Mouse (Mus musculus): ENCODE measurements around the gene Klhl29. TPM values are rescaled to one million over a fixed set of nuclear protein-coding genes. Genes with fewer than 3 reads are reported as not detected.

Klhl29 gene
- polyA plus RNA-seq, 1 experiment from 2014 or later = 8.5 TPM

DNA sequence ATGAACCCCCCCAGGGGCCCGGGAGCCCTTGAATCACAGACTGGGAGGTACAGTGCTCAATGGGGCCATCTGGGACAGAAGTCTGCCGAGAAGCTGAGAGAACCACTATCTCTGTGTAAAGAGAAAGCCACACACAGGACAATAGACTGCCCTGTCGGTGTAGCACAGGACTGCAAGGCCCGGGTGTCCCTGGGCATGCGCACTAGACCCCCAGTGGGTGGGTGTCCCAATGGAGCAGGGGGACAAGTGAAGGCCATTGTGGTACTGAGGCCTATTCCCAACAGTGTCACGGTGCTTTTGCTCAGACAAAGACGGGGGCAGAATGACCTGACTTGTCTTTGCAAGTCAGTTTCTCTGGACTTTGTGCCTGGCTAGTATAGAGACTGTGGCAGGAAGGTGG is 186.6 kb downstream of the Klhl29 start:
- Histone ChIP-seq H3K4me2 (ENCODE audit: low read length) (no peak overlapping the region), H3K4me3 (ENCODE audit: low read depth, low read length) (no peak overlapping the region), H3K36me3 (ENCODE audit: control insufficient read depth, insufficient read depth, low read length) (no peaks in the 10 kb centered on the region), H3K9ac (ENCODE audit: low read length) (no peak overlapping the region), H3K27ac (ENCODE audit: low read depth, low read length) (no peak overlapping the region), H3K27me3 (replicated peaks; ENCODE audit: control insufficient read depth, insufficient read depth, low read length) (no peaks in the 10 kb centered on the region), H3K9me3 (replicated peaks; ENCODE audit: control insufficient read depth, low read length) (no peaks in the 10 kb centered on the region), H3K4me1 (ENCODE audit: control insufficient read depth, insufficient read depth, low read length) (peaks cover 24% of the 10 kb centered on the region)
- 61% methylated on average over 7 of the region's 7 CpGs for WGBS
- peak; percentile 27; the same call in 1 of the 2 replicates for ATAC-seq
- no peak for DNase-seq (ENCODE audit: low spot score)

DNA sequence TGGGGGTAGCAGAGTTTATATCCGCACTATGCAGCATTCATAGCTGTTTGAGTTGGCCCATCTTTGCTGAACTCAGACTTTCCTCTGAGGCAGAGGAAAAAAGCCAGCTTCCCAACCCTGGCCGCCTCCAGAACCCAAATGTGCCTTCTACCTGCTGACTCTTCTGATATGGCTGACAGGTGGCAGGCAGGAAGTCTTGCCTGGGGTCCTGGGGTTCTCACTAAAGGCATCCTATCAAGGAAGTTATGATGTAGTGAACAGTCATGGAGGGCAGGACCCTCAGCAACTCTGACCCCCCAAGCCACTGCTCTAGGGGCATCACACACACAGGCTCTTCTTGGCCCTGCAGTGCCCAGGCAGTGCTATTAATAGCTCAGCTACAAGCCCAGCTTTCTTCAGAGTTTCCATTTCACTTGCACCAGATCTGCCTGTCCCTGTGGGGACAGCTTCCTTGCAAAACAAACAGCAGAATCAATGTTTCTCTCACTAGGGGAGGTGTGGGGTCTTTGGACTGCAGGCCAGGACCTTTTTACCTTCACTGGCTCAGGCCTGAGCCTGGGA is 187.6 kb downstream of the Klhl29 start:
- Histone ChIP-seq H3K4me3 (ENCODE audit: low read depth, low read length) (no peak overlapping the region), H3K4me2 (ENCODE audit: low read length) (no peak overlapping the region), H3K27ac (ENCODE audit: low read depth, low read length) (no peak overlapping the region), H3K9me3 (replicated peaks; ENCODE audit: control insufficient read depth, low read length) (no peaks in the 10 kb centered on the region), H3K4me1 (ENCODE audit: control insufficient read depth, insufficient read depth, low read length) (peaks cover 24% of the 10 kb centered on the region), H3K36me3 (ENCODE audit: control insufficient read depth, insufficient read depth, low read length) (no peaks in the 10 kb centered on the region), H3K27me3 (replicated peaks; ENCODE audit: control insufficient read depth, insufficient read depth, low read length) (no peaks in the 10 kb centered on the region), H3K9ac (ENCODE audit: low read length) (no peak overlapping the region)
- no peak for ATAC-seq
- 92% methylated on average over 2 of the region's 2 CpGs for WGBS
- DNase-seq (ENCODE audit: low spot score) = no peak

DNA sequence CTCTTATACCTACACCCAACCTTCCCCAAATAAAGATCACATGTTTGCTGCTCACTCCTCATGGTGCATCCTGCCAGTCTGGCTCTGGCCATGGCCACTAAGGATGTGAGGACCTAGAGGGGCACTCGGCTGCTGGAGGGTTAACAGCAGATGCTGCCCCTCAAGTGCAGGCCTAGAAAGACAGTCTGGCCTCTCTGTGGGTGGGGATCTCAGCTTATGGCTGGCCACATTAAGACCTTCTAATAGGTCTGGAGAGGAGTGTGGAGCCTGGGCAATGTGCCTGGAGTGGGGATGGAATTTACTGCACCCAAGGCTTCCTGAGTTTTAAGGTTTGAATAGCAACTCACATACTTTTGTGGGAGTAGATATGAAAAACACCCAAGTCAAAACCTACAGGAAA is 188.8 kb downstream of the Klhl29 start:
- ATAC-seq (no peak), DNase-seq (ENCODE audit: low spot score) (no peak)
- Histone ChIP-seq H3K36me3 (ENCODE audit: control insufficient read depth, insufficient read depth, low read length) (no peaks in the 10 kb centered on the region), H3K4me1 (ENCODE audit: control insufficient read depth, insufficient read depth, low read length) (peaks cover 19% of the 10 kb centered on the region), H3K9ac (ENCODE audit: low read length) (no peak overlapping the region), H3K27me3 (replicated peaks; ENCODE audit: control insufficient read depth, insufficient read depth, low read length) (no peaks in the 10 kb centered on the region), H3K4me3 (ENCODE audit: low read depth, low read length) (no peak overlapping the region), H3K9me3 (replicated peaks; ENCODE audit: control insufficient read depth, low read length) (no peaks in the 10 kb centered on the region), H3K27ac (ENCODE audit: low read depth, low read length) (no peak overlapping the region), H3K4me2 (ENCODE audit: low read length) (no peak overlapping the region)
- WGBS = 59% methylated on average over 1 of the region's 1 CpGs

DNA sequence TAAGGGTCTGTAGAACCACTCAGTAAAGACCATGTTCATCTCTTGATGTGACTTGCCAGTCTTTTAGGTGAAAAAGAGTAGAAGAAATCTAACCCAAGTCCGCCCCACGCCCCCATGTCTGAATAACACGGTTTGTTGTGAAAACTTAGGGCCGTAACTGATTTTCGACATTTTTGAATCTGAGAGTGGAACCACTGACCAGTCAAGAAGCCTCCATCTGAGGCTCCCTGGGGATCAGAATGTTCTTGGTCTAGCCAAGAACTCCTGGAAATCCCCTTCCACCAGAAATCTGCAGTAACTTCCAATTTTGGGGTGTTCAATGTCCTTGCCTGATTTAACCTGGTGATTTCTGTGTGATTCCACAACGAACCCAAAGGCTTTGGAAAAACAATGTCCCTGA is 189.9 kb downstream of the Klhl29 start:
- DNase-seq (ENCODE audit: low spot score) = no peak
- Histone ChIP-seq H3K9ac (ENCODE audit: low read length) (no peak overlapping the region), H3K4me3 (ENCODE audit: low read depth, low read length) (no peak overlapping the region), H3K4me1 (ENCODE audit: control insufficient read depth, insufficient read depth, low read length) (peaks cover 18% of the 10 kb centered on the region), H3K36me3 (ENCODE audit: control insufficient read depth, insufficient read depth, low read length) (no peaks in the 10 kb centered on the region), H3K9me3 (replicated peaks; ENCODE audit: control insufficient read depth, low read length) (no peaks in the 10 kb centered on the region), H3K27me3 (replicated peaks; ENCODE audit: control insufficient read depth, insufficient read depth, low read length) (no peaks in the 10 kb centered on the region), H3K4me2 (ENCODE audit: low read length) (no peak overlapping the region), H3K27ac (ENCODE audit: low read depth, low read length) (no peak overlapping the region)
- WGBS = 96% methylated on average over 6 of the region's 6 CpGs
- no peak for ATAC-seq

DNA sequence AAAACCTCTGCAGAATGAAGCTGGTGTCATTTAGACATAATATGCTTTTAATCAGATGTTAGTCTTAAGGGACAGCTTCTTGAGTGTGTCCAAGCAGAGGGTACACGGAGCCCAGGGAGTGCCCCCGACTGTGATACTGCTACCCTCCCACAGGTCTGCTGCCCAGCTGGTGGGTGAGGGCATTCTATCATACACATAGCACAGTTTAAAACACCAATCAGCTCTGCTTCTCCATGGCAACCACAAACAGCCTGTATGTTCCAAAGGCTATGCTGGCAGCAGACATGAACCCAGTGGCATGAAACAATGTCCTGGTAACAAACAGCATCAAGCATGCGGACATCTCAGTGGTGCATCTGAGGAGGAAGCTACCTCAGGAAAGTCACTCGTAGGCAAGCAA is 192.9 kb downstream of the Klhl29 start:
- no peaks in the 10 kb centered on the region for H3K27me3 ChIP-seq (replicated peaks; ENCODE audit: control insufficient read depth, insufficient read depth, low read length)
- no peaks in the 10 kb centered on the region for H3K9me3 ChIP-seq (replicated peaks; ENCODE audit: control insufficient read depth, low read length)
- DNase-seq (ENCODE audit: low spot score) (no peak), ATAC-seq (no peak)
- H3K36me3 ChIP-seq (ENCODE audit: control insufficient read depth, insufficient read depth, low read length) = no peaks in the 10 kb centered on the region
- no peak overlapping the region for H3K4me2 ChIP-seq (ENCODE audit: low read length)
- H3K4me1 ChIP-seq (ENCODE audit: control insufficient read depth, insufficient read depth, low read length) = no peaks in the 10 kb centered on the region
- H3K9ac ChIP-seq (ENCODE audit: low read length) = no peak overlapping the region
- 86% methylated on average over 4 of the region's 4 CpGs for WGBS
- H3K27ac ChIP-seq (ENCODE audit: low read depth, low read length) = no peak overlapping the region
- H3K4me3 ChIP-seq (ENCODE audit: low read depth, low read length) = no peak overlapping the region

DNA sequence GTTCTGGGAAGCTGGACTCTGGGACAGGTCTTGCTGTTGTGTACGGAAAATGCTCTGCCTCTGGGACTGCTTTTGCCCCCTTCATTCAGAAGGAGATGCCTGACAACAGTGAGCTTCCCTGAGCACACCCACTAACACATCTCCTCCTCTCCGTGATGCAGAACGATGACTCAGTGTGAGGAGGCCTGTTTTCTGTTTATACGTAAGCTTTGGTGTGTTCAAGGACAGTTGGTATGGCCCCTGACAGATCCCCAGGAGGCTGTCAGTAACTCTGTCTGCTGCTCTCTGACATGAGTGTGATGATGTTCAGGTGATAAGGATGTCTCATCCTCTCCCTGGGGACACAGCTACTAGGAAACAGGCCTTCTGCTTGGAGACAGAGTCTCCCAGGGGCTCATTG is 193.3 kb downstream of the Klhl29 start:
- no peak for ATAC-seq
- Histone ChIP-seq H3K9ac (ENCODE audit: low read length) (no peak overlapping the region), H3K4me2 (ENCODE audit: low read length) (no peak overlapping the region), H3K27me3 (replicated peaks; ENCODE audit: control insufficient read depth, insufficient read depth, low read length) (no peaks in the 10 kb centered on the region), H3K4me1 (ENCODE audit: control insufficient read depth, insufficient read depth, low read length) (no peaks in the 10 kb centered on the region), H3K4me3 (ENCODE audit: low read depth, low read length) (no peak overlapping the region), H3K36me3 (ENCODE audit: control insufficient read depth, insufficient read depth, low read length) (no peaks in the 10 kb centered on the region), H3K9me3 (replicated peaks; ENCODE audit: control insufficient read depth, low read length) (no peaks in the 10 kb centered on the region), H3K27ac (ENCODE audit: low read depth, low read length) (no peak overlapping the region)
- 89% methylated on average over 4 of the region's 4 CpGs for WGBS
- DNase-seq (ENCODE audit: low spot score) = no peak

DNA sequence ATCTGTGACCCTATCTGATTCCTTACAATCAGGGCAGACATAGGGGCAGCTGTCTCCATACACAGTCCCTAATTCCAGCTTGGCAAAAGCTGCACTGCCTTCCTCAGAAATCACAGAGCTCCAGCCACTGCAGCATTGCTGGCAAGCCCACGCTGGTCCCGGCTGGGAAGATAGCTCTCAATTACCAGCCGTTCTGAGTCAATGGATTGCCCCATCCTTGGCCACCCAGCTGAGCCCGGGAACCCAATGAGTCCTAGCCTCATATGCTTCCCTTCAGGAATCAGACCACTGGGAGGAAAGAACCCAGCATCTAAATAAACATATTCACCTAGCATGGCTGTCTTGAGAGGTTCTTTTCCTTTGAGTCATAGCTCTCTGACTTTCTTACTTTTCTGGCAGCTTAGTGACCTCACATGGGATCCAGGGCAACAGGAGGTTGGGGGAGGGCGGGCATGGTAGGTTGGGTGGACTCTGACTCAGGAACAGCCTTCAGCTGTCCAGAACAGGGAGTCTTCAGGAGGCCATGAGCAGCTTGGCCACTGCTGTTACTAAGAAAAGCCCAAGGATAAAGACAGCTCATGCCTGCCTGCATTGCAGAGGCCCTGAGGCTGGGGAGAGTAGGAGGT is 198.7 kb downstream of the Klhl29 start:
- 87% methylated on average over 5 of the region's 5 CpGs for WGBS
- Histone ChIP-seq H3K4me2 (ENCODE audit: low read length) (no peak overlapping the region), H3K4me3 (ENCODE audit: low read depth, low read length) (no peak overlapping the region), H3K9me3 (replicated peaks; ENCODE audit: control insufficient read depth, low read length) (no peaks in the 10 kb centered on the region), H3K4me1 (ENCODE audit: control insufficient read depth, insufficient read depth, low read length) (no peaks in the 10 kb centered on the region), H3K36me3 (ENCODE audit: control insufficient read depth, insufficient read depth, low read length) (no peaks in the 10 kb centered on the region), H3K27ac (ENCODE audit: low read depth, low read length) (no peak overlapping the region), H3K27me3 (replicated peaks; ENCODE audit: control insufficient read depth, insufficient read depth, low read length) (no peaks in the 10 kb centered on the region), H3K9ac (ENCODE audit: low read length) (no peak overlapping the region)
- DNase-seq (ENCODE audit: low spot score) (no peak), ATAC-seq (no peak)

DNA sequence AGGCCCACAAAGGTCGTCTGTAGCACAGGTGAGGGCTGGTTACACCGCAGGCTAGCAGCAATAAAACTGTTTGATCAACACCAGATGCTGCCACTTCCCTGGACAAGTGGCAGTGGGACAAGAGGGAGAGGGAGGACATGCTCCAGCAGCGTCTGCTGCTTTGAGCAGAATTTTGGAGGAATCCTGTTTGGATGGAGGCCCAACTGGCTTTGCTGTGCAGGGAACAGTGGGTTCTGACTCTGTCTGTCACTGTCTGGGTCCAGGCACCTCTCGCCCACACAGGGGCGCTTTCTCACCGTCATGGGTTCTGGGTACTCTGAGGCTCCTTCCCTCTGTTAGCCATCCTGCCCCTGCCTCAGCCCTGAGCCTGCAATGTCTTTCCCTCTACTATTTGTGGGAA is 209.3 kb downstream of the Klhl29 start:
- WGBS = 56% methylated on average over 6 of the region's 6 CpGs
- DNase-seq (ENCODE audit: low spot score) (no peak), ATAC-seq (peak; percentile 82; the same call in 1 of the 2 replicates)
- Histone ChIP-seq H3K9ac (ENCODE audit: low read length) (no peak overlapping the region), H3K4me3 (ENCODE audit: low read depth, low read length) (no peak overlapping the region), H3K27me3 (replicated peaks; ENCODE audit: control insufficient read depth, insufficient read depth, low read length) (no peaks in the 10 kb centered on the region), H3K4me2 (ENCODE audit: low read length) (no peak overlapping the region), H3K27ac (ENCODE audit: low read depth, low read length) (no peak overlapping the region), H3K36me3 (ENCODE audit: control insufficient read depth, insufficient read depth, low read length) (no peaks in the 10 kb centered on the region), H3K4me1 (ENCODE audit: control insufficient read depth, insufficient read depth, low read length) (no peaks in the 10 kb centered on the region), H3K9me3 (replicated peaks; ENCODE audit: control insufficient read depth, low read length) (no peaks in the 10 kb centered on the region)

DNA sequence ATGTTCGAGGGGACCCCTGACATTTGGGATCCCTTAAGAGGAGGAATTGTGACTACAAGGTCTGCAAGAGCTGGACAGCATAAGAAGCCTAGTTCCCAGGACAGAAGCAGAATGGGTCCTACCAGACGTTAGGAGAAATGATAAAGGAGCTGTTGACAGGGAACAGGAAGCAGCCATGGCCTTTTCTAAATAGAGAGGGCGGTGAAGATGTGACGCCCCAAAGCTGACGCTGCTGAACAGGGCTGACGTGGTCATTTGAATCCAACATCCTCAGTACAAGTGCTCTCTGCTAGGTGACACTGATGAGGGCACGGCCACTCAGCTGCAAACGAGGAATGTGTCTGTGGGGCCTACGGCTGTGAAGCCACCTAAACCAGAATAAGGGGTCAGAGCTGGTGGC is 210.1 kb downstream of the Klhl29 start:
- Histone ChIP-seq H3K4me2 (ENCODE audit: low read length) (no peak overlapping the region), H3K4me3 (ENCODE audit: low read depth, low read length) (no peak overlapping the region), H3K9me3 (replicated peaks; ENCODE audit: control insufficient read depth, low read length) (no peaks in the 10 kb centered on the region), H3K9ac (ENCODE audit: low read length) (no peak overlapping the region), H3K27ac (ENCODE audit: low read depth, low read length) (no peak overlapping the region), H3K4me1 (ENCODE audit: control insufficient read depth, insufficient read depth, low read length) (no peaks in the 10 kb centered on the region), H3K27me3 (replicated peaks; ENCODE audit: control insufficient read depth, insufficient read depth, low read length) (no peaks in the 10 kb centered on the region), H3K36me3 (ENCODE audit: control insufficient read depth, insufficient read depth, low read length) (no peaks in the 10 kb centered on the region)
- WGBS = 82% methylated on average over 9 of the region's 9 CpGs
- DNase-seq (ENCODE audit: low spot score) = no peak
- no peak for ATAC-seq

All from forebrain, embryonic 14.5 days (tissue).